Mouse (Mus musculus) erythroblast, embryonic 14.5 days (primary cell): ENCODE measurements around the gene Erv3. TPM values are rescaled to one million over a fixed set of nuclear protein-coding genes. Genes with fewer than 3 reads are reported as not detected.

Source experiments
- H3K27me3 ChIP-seq: 2 replicates; pipeline ENCODE4 v1.6.1; 2012; ENCODE audit warnings: inconsistent platforms; ENCODE audit not compliant: control insufficient read depth
- H3K36me3 ChIP-seq: 2 replicates; pipeline ENCODE4 v1.6.1; 2012; ENCODE audit warnings: mild to moderate bottlenecking, inconsistent platforms; ENCODE audit not compliant: control insufficient read depth
- H3K4me1 ChIP-seq: 2 replicates; pipeline ENCODE4 v1.6.1; 2012; ENCODE audit warnings: inconsistent platforms; ENCODE audit not compliant: control insufficient read depth
- H3K4me3 ChIP-seq: replicated peaks from 2 replicates; pipeline ENCODE3; 2012; ENCODE audit warnings: moderate library complexity, mild to moderate bottlenecking, inconsistent platforms
- H3K9me3 ChIP-seq: 2 replicates; pipeline ENCODE4 v1.6.1; 2012; ENCODE audit warnings: low read length, inconsistent platforms, mixed read lengths; ENCODE audit not compliant: control insufficient read depth
- GATA1 ChIP-seq: IDR thresholded peaks from 2 replicates; pipeline ENCODE4 v1.6.1; 2012; ENCODE audit warnings: low read length, inconsistent platforms, mixed read lengths
- TAL1 ChIP-seq: IDR thresholded peaks from 3 replicates; pipeline ENCODE4 v1.6.1; 2012; ENCODE audit warnings: low read length, inconsistent platforms, mixed read lengths
- polyA plus RNA-seq: library from polyadenylated mRNA; stranded (reverse); fragments of >175 nt; gene quantifications from 2 replicates; pipeline ENCODE4 v1.2.3, GENCODE M21; 2012

Erv3 gene
- polyA plus RNA-seq, 1 experiment: not detected

DNA sequence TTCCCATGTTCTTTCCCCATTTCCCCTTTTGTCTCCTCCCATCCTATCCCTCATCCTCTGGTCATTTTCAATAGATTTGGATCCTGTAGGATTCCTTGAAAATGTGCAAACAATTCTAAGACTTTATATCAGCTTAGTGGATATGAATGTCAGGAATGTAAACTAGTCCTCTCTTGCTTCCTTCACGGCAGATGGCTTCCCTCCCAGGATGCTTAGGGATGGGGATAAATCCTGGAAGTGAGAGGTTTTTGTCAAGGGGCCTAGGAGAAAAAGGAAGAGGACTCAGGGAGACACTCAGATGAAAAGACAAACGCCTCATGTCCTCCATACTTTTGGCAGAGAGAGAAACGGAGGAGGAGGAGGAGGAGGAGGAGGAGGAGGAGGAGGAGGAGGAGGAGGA, 42.9 kb upstream of the Erv3 start:
- Histone ChIP-seq H3K27me3 (peaks cover 14% of the 10 kb centered on the region; the same call in 1 of the 2 replicates), H3K4me1 (peaks cover 48% of the 10 kb centered on the region), H3K36me3 (no peaks in the 10 kb centered on the region; the same call in 1 of the 2 replicates), H3K4me3 (no peak overlapping the region), H3K9me3 (no peaks in the 10 kb centered on the region)
- no peak for TF ChIP-seq TAL1

DNA sequence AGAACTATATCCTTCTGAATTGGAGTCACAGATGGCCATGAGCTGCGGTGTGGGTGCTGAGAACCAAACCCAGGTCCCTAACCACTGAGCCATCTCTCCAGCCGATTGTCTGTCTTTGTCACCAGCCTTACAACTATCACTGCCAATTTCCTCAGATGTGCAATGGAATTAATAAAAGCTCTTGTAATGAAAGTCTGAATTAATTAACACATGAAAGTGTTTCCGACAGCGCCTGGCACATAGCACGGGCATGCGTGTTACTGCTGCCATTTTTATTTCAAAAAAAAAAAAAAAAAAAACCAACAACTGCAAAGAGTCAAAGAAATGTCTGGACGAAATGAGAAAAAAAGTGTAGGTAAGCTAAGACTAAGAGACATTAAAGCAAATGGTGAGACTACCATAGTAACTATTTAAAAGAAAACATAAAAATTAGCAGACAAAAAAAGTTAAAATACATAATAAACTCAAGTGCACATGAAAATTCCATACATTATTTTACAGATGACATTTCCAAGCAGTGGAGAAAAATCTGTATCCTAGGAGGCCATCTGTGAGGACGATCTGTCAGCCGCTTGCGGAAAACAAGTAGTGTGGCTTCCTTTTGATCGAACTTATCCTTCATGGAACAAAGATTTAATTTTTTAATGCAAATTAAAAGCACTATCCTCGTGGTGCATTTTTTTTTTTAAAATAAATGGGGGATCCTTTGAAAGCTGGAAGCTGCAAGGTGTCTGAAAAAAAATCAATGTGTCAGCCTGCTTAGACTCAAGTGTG, 38.0 kb upstream of the Erv3 start:
- H3K36me3 ChIP-seq: no peaks in the 10 kb centered on the region
- H3K4me3 ChIP-seq: no peak overlapping the region
- H3K9me3 ChIP-seq: no peaks in the 10 kb centered on the region
- no peak for TF ChIP-seq GATA1
- TF ChIP-seq TAL1: no peak
- peaks cover 18% of the 10 kb centered on the region; the same call in 1 of the 2 replicates for H3K27me3 ChIP-seq
- peaks cover 7% of the 10 kb centered on the region; the same call in 1 of the 2 replicates for H3K4me1 ChIP-seq

DNA sequence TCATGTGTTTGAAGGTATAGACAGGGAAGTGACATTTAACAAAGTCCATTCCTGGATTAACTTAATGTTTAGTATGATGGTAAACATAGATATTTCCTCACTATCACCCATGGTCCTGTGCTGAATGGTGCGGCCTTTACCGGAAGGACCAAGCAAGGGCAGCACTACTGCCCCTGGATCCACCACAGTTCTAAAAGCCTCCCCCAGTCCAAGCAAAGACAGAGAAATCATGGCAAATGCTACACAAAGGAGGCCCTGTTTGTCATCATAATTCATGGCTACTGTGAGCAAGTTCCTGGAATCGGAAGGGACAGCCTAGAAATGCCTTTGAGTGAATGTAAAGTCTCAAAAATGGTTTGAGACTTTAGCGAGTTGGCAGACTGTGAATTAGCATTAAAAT, 36.5 kb upstream of the Erv3 start:
- Histone ChIP-seq H3K27me3 (peaks cover 28% of the 10 kb centered on the region), H3K36me3 (no peaks in the 10 kb centered on the region), H3K4me1 (peaks cover 12% of the 10 kb centered on the region)

DNA sequence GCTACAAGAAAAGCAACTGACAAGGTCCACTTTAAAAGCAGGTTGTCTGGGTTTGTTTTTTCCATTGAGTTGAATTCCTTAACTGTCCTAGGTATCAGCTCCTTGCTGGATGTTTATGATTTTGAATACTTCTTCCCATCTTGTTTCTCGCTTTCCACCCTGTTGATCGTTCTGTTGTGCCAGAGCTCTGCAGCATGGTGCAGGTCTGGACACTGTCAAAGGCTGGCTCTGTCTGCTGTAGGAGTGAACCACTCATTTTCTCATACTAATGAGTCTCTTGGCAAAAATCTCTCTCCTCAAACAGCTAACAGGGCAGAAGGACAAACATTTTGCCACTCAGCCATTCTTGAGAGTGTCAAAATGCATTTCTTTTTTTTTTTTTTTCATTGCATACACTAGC, 35.6 kb upstream of the Erv3 start:
- H3K4me3 ChIP-seq: no peak overlapping the region
- no peaks in the 10 kb centered on the region for H3K36me3 ChIP-seq
- peaks cover 6% of the 10 kb centered on the region for H3K4me1 ChIP-seq
- H3K9me3 ChIP-seq: no peaks in the 10 kb centered on the region
- TF ChIP-seq GATA1: no peak
- TF ChIP-seq TAL1: no peak
- peaks cover 37% of the 10 kb centered on the region for H3K27me3 ChIP-seq

More for the DNA sequence above, 36.5 kb upstream of the Erv3 start:
- Histone ChIP-seq H3K4me3 (no peak overlapping the region), H3K9me3 (no peaks in the 10 kb centered on the region)
- TF ChIP-seq TAL1: no peak

DNA sequence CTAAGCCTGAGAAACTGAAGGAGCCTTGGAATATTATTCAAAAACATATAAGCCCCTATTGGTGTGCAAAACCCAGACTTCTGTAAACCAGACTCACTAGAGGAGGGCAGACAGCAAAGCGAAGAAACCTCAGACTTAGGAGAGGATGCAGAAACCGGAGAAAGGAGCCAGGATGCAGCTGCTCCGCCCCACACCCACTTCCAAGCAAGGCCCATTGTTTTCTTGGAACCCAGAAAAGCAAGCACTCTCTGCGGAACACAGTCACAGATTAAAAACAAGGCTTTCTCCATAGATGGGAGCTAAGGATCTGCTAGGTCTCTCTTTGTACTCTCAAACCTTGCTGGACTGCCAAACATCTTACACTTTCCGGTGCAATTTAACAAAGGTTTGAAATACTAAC, 33.0 kb upstream of the Erv3 start:
- peaks cover 48% of the 10 kb centered on the region for H3K27me3 ChIP-seq
- H3K4me3 ChIP-seq: no peak overlapping the region
- H3K36me3 ChIP-seq: no peaks in the 10 kb centered on the region
- H3K9me3 ChIP-seq: no peaks in the 10 kb centered on the region
- no peak for TF ChIP-seq TAL1
- no peak for TF ChIP-seq GATA1
- H3K4me1 ChIP-seq: peaks cover 6% of the 10 kb centered on the region

DNA sequence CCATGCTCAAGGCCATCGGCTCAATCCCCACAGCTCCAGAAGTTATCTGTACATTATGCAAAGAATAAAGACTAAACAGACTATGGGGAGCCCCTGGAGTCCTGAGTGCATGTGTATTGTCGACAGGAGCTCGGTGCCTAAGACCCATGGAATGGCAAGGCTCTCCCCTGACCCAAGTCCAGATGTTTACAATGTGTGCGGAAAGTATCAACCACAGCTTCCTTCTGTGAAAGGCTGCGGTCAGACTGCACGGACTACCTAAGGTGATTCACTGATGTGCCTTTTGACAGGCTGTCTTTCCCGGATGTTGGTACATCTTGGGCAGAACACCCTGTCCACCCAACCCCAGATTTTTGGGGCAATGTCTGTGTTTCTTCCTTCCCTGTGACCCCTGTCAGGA, 28.7 kb upstream of the Erv3 start:
- peaks cover 76% of the 10 kb centered on the region for H3K27me3 ChIP-seq
- no peaks in the 10 kb centered on the region for H3K36me3 ChIP-seq
- H3K9me3 ChIP-seq: no peaks in the 10 kb centered on the region
- H3K4me3 ChIP-seq: no peak overlapping the region
- peaks cover 6% of the 10 kb centered on the region for H3K4me1 ChIP-seq
- TF ChIP-seq TAL1 (no peak), GATA1 (no peak)

DNA sequence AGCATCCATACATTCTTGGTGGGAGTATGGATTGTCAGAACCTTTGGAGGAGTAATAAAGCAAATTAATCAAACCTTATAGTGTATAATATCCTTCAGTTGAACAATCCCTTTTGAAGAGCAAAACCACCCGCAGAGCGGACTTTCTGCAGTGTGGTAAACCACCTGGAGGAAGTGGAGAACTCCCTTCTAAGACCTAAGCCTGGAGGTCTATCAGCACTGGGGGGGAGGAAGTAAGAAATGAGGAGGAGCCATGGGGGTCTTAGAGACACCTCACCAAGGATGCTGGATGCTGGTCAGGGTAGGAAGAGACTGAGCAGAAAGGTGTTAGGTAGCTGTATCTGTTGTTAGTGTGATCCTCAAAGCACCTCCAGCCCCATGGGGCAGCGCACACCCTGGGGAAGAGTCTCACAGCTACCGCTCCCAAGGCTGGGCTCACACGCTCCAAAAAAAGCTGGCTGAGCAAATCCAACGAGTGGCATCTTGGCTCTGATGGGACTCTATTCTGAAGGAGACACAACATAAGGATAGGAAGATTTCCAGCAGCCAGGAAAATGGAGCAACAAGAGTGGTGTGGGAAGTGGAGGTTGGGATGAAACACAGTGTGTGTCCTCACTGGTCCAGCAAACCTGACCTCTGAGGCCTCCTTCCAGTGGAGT, 27.1 kb upstream of the Erv3 start:
- TF ChIP-seq TAL1 (no peak), GATA1 (no peak)
- H3K4me3 ChIP-seq: no peak overlapping the region
- no peaks in the 10 kb centered on the region for H3K9me3 ChIP-seq
- no peaks in the 10 kb centered on the region for H3K36me3 ChIP-seq
- H3K27me3 ChIP-seq: peaks cover 77% of the 10 kb centered on the region
- no peaks in the 10 kb centered on the region; the same call in 1 of the 2 replicates for H3K4me1 ChIP-seq

DNA sequence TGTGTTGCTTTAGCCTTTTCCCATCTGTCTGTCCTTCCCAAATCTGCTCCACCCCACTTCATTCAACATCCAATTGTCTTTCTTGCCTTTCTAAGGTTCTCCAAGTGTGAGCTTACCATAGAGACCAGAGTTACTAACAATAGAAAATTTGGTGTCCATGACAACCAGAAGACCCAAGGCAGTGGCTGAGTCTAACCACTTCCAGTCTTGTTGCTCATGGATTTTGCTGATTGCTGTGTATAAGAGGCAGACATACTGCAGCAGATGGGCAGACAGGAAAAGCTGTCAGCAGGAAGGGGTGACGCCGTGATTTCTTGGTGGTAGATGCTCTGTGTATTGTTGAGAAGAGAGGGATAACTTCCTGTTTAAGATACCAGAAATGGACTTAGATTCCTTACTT, 23.6 kb upstream of the Erv3 start:
- Histone ChIP-seq H3K4me1 (no peaks in the 10 kb centered on the region), H3K27me3 (peaks cover 53% of the 10 kb centered on the region), H3K9me3 (no peaks in the 10 kb centered on the region), H3K4me3 (no peak overlapping the region), H3K36me3 (no peaks in the 10 kb centered on the region)
- TF ChIP-seq GATA1 (no peak), TAL1 (no peak)

DNA sequence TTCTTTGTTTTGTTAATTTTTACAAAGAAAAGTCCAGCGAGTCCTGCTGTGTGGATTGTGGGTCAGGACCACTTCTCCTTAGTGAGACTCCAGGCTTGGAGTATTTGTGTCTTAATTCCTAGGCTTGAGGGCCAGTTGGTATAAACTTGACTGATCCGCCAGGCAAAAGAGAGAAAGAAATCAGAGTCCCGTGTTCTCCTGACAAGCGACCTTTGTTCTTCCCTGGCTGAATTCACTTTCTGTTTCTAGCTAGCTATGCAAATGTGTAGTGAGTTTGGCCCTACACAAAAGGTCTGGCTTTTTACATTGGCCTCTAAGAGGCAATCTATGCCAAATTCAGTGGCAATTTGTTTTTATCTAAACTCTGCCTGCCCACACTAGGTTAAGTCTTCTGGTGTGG, 22.2 kb upstream of the Erv3 start:
- Histone ChIP-seq H3K9me3 (no peaks in the 10 kb centered on the region), H3K36me3 (no peaks in the 10 kb centered on the region), H3K4me3 (no peak overlapping the region), H3K27me3 (peaks cover 39% of the 10 kb centered on the region), H3K4me1 (no peaks in the 10 kb centered on the region)
- no peak for TF ChIP-seq TAL1
- no peak for TF ChIP-seq GATA1
